Mouse (Mus musculus) lung, embryonic 16.5 days (tissue): Measurements from ENCODE around the gene Zfp280c. TPM values are rescaled to one million over a fixed set of nuclear protein-coding genes. Genes with fewer than 3 reads are reported as not detected.

Source experiments
- ATAC-seq: fragments of 200-750 bp; cut with Nextera tagmentation; 2 replicates; pipeline ENCODE4 v1.8.0; 2017; ENCODE audit warnings: low read depth, mild to moderate bottlenecking, moderate library complexity
- H3K27ac ChIP-seq: fragments of 300-500 bp; sonication (generic); 2 replicates; pipeline ENCODE4 v1.5.1; 2014; ENCODE audit warnings: mild to moderate bottlenecking, control low read depth, low read length
- H3K27me3 ChIP-seq: fragments of 300-500 bp; sonication (generic); 2 replicates; pipeline ENCODE4 v1.6.1; 2014; ENCODE audit warnings: low read depth, low read length, mixed read lengths; ENCODE audit not compliant: control insufficient read depth, insufficient read depth
- H3K36me3 ChIP-seq: fragments of 300-500 bp; sonication (generic); 2 replicates; pipeline ENCODE4 v1.6.1; 2014; ENCODE audit warnings: low read length; ENCODE audit not compliant: control insufficient read depth, insufficient read depth
- H3K4me1 ChIP-seq: fragments of 300-500 bp; sonication (generic); replicated peaks from 2 replicates; pipeline ENCODE4 v1.6.1; 2014; ENCODE audit warnings: low read length, mixed read lengths; ENCODE audit not compliant: control insufficient read depth, insufficient read depth
- H3K4me2 ChIP-seq: fragments of 300-500 bp; sonication (generic); 2 replicates; pipeline ENCODE4 v1.6.1; 2014; ENCODE audit warnings: low read depth, low read length, control low read depth
- H3K4me3 ChIP-seq: fragments of 300-500 bp; sonication (generic); 2 replicates; pipeline ENCODE4 v1.5.1; 2014; ENCODE audit warnings: mild to moderate bottlenecking, low read length, control low read depth
- H3K9ac ChIP-seq: fragments of 300-500 bp; sonication (generic); 2 replicates; pipeline ENCODE4 v1.6.1; 2014; ENCODE audit warnings: low read length, control low read depth
- H3K9me3 ChIP-seq: fragments of 300-500 bp; sonication (generic); 2 replicates; pipeline ENCODE4 v1.6.1; 2016; ENCODE audit warnings: low read length; ENCODE audit not compliant: control insufficient read depth
- WGBS: fragments of 180-500 bp; shearing (Covaris S2); extraction: QIAGEN DNeasy Blood & Tissue Kit; methylation state at CpG from one replicate; pipeline ENCODE4 v1.1.7; 2014; 5-methylcytosine and 5-hydroxymethylcytosine counted together
- microRNA-seq: library from miRNA; unstranded; fragments of <30 nt; microRNA quantifications from one replicate; pipeline ENCODE4, GENCODE M21; 2016
- polyA plus RNA-seq: library from polyadenylated mRNA; unstranded; fragments of >200 nt; fragmentation: Nextera tagmentation; extraction: Ambion mirVana; gene quantifications from 2 replicates; pipeline ENCODE4 v1.2.1, GENCODE M21; 2015

Gene Zfp280c
- polyA plus RNA-seq, 1 experiment from 2014 or later = 9.1 TPM

DNA sequence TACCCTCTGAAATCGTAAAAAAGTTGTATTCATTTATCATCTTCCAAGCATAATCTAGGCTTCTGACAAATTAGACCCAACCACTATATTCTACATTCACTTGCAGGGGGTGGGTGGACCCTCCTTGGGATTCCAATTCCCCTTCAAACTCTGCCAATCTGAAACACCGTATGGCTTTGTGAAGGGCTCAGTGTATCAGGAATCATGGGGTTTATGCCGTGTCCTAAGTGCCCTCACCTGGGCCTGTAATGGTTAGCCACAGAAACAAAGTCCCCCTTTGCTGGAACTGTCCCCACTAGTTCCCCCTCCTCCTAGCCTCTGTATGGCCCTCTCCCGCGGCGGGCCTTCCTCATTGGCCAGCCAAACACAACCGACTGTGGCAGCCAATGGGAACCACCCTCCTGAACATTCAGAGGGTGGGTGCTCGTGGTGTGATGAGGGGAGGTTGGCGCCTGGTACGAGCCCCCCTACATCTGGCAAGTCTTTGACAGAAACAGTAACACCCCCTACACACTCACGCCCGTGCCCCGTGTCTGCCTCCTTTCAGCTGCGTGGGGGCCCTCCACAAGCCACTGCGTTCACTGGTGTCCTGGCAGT lies 76.0 kb downstream of the Zfp280c start:
- no peaks in the 10 kb centered on the region; the same call in 1 of the 2 replicates for H3K9me3 ChIP-seq
- H3K4me1 ChIP-seq = no peaks in the 10 kb centered on the region
- H3K4me2 ChIP-seq = peak overlapping the region; percentile 77
- WGBS = 26% methylated on average over 15 of the region's 15 CpGs
- H3K27ac ChIP-seq = no peak overlapping the region
- ATAC-seq = peak; percentile 18; the same call in 1 of the 2 replicates
- peak overlapping the region; percentile 49 for H3K4me3 ChIP-seq
- H3K27me3 ChIP-seq = peaks cover 8% of the 10 kb centered on the region; the same call in 1 of the 2 replicates
- no peaks in the 10 kb centered on the region for H3K36me3 ChIP-seq
- H3K9ac ChIP-seq = peak overlapping the region; percentile 52; the same call in 1 of the 2 replicates

DNA sequence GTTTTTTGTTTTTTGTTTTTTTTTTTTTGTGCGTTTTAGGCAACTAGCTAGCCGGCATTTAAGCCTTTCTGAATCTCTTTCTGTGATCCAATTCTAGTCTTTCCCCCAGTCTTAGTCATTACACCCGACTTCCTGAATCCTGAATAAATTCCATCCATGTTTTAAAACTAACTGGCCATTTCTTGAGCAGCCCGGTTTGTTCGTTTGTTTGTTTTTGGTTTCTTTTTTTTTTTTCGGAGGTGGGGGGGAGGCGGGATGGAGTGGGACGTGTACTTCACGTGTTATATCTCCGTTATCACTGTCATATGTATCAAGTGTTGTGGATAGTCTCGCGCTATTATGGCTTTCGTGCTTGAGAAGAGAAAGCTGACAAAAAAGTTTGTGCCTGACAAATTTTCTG lies 80.5 kb downstream of the Zfp280c start:
- Histone ChIP-seq H3K4me3 (peak overlapping the region; percentile 64), H3K9ac (peak overlapping the region; percentile 56), H3K9me3 (no peaks in the 10 kb centered on the region; the same call in 1 of the 2 replicates), H3K4me2 (peak overlapping the region; percentile 50), H3K36me3 (no peaks in the 10 kb centered on the region), H3K27me3 (no peaks in the 10 kb centered on the region), H3K27ac (no peak overlapping the region), H3K4me1 (no peaks in the 10 kb centered on the region)
- WGBS = 12% methylated on average over 13 of the region's 13 CpGs
- no peak for ATAC-seq

DNA sequence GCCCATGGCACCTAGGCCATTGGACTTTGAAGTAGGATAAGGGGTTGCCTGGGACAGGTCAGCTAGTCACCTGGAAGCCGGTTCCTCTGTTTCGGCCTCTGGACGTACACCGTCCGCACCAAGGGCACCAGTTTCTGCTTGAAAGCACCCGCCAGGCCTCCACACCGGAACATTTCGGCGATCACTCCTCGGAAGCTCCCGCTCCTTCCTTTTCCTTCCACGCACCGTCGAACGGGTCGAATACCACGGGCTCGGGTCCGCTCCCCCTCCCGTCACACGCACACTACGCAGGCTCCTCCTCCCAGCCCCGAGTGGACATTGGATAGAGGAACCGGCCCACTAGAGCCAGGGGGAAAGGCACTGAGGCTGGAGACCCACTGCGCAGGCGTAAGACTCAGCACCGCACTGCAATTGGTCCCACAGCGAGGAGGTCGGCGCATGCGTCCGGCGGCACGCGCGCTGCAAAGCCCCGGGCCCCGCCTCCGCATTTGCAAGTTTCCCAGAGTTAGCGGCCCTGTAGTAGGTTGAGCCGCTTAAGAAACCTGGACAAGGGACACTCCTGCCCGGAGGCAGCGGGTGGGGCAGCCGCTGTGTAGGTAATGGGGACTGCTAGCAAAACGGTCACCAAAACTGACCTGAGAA lies 81.0 kb downstream of the Zfp280c start, which contains the start of gene Aifm1:
TSS of gene Aifm1 (minus strand) at position 398 of the 642 bp plus-strand sequence.
- Histone ChIP-seq H3K27ac (no peak within 1 kb of the TSS; the same call in 1 of the 2 replicates), H3K9me3 (no peaks in the 10 kb centered on the region; the same call in 1 of the 2 replicates), H3K36me3 (no peaks in the 10 kb centered on the region), H3K4me3 (peak within 1 kb of the TSS; percentile 64), H3K9ac (peak within 1 kb of the TSS; percentile 70), H3K4me2 (peak within 1 kb of the TSS; percentile 62), H3K4me1 (no peaks in the 10 kb centered on the region), H3K27me3 (no peaks in the 10 kb centered on the region)
- peak; percentile 100 for ATAC-seq
- WGBS = 17% methylated on average over 43 of the region's 45 CpGs

DNA sequence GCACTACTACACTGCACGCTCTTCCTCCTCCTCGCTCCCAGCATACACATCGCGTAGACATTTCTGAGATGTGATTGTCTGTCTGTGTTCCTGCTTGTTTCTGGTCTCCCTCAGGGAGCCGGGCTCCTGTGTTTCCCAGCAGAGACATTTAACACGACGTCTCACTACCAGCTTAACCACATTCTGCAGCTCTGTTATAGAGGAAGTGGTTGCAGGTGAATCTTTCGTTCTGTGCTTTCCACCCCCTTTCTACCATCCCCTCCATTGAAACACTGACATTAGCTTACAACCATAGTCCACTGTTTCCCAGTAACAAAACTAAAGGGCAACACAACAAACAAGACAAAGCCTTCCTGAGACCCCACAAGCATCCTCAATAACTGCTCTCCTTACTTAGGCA lies 100.5 kb downstream of the Zfp280c start:
- Histone ChIP-seq H3K27ac (no peak overlapping the region), H3K4me2 (no peak overlapping the region), H3K4me3 (no peak overlapping the region), H3K4me1 (no peaks in the 10 kb centered on the region), H3K9ac (no peak overlapping the region), H3K36me3 (peaks cover 6% of the 10 kb centered on the region), H3K9me3 (no peaks in the 10 kb centered on the region), H3K27me3 (no peaks in the 10 kb centered on the region)
- ATAC-seq = no peak
- 92% methylated on average over 8 of the region's 8 CpGs for WGBS

Small RNA genes lying within 50 kb of the gene (microRNA-seq; reads per million reads assigned to microRNA genes)
- not detected for gene Gm27828

Other genes starting within 250 kb of the Zfp280c start
- 5.4 and 5.5 TPM in 2 replicates for gene Elf4, start 131.4 kb downstream of the Zfp280c start, polyA plus RNA-seq
- 59.2 and 60.5 TPM in 2 replicates for gene Aifm1, start 80.9 kb downstream of the Zfp280c start, polyA plus RNA-seq
- gene Rab33a, start 75.2 kb downstream of the Zfp280c start, polyA plus RNA-seq = 1.9 and 2.1 TPM in 2 replicates
- gene Slc25a14, start 28.9 kb upstream of the Zfp280c start, polyA plus RNA-seq = 14.5 and 15.8 TPM in 2 replicates
- not detected in 2 replicates for gene Gpr119, start 80.0 kb upstream of the Zfp280c start, polyA plus RNA-seq
- gene Rbmx2, start 100.5 kb upstream of the Zfp280c start, polyA plus RNA-seq = 23.6 and 28.3 TPM in 2 replicates